Mouse (Mus musculus) brain, embryonic 18.5 days (tissue): ENCODE results near the gene Clmp.
A peak's percentile ranks its signal among the peaks of the same experiment; 100 is the strongest.
"Not testable (repeated sequence)": the region's sequence is repeated elsewhere in the genome, so short reads cannot be mapped to it uniquely, and the experiment has no call there.

ENCODE experiments used
- DNase-seq: peaks from one replicate; pipeline ENCODE4 v3.0.0-alpha.2; 2012; ENCODE audit warnings: low read depth, low spot score

Clmp gene

GRCm38 (mm10) chr9:40800675-40801612 is 115.2 kb downstream of the Clmp start, which contains the start of gene Hspa8:
Gene Hspa8 (plus strand): TSS chr9:40800984.
- peak; percentile 99 for DNase-seq

GRCm38 (mm10) chr9:40801614-40802532 is 116.1 kb downstream of the Clmp start:
- not testable (repeated sequence) for DNase-seq

GRCm38 (mm10) chr9:40802533-40802875 is 116.7 kb downstream of the Clmp start:
- DNase-seq = not testable (repeated sequence)

- DNase-seq = not testable (repeated sequence)
These were observed 118.8 kb downstream of the Clmp start for GRCm38 (mm10) chr9:40804576-40804975.

GRCm38 (mm10) chr9:40805263-40805662 is 119.5 kb downstream of the Clmp start:
- DNase-seq = no peak

GRCm38 (mm10) chr9:40806440-40807288 is 120.9 kb downstream of the Clmp start:
- peak; percentile 69 for DNase-seq

- DNase-seq = no peak
These were observed 121.6 kb downstream of the Clmp start for GRCm38 (mm10) chr9:40807289-40807920.

- no peak for DNase-seq
These were observed 122.5 kb downstream of the Clmp start for GRCm38 (mm10) chr9:40808061-40808906.

GRCm38 (mm10) chr9:40808907-40809280 is 123.1 kb downstream of the Clmp start:
- DNase-seq = no peak

GRCm38 (mm10) chr9:40811860-40812259 is 126.1 kb downstream of the Clmp start:
- DNase-seq = no peak

GRCm38 (mm10) chr9:40814060-40814459 is 128.3 kb downstream of the Clmp start:
- DNase-seq = no peak

GRCm38 (mm10) chr9:40817325-40818028 is 131.7 kb downstream of the Clmp start:
- no peak for DNase-seq

- DNase-seq = no peak
These were observed 139.8 kb downstream of the Clmp start for GRCm38 (mm10) chr9:40825601-40826000.

GRCm38 (mm10) chr9:40827366-40827765 is 141.6 kb downstream of the Clmp start:
- DNase-seq = no peak

- DNase-seq = no peak
These were observed 148.8 kb downstream of the Clmp start for GRCm38 (mm10) chr9:40834569-40834968.
